8 mouse cellular contexts compared by ENCODE assay signal in genomic region chr9:123112805-123113521, GRCm38 (mm10). TPM values are rescaled to one million over a fixed set of nuclear protein-coding genes. Genes with fewer than 3 reads are reported as not detected.
A peak's percentile ranks its signal among the peaks of the same experiment; 100 is the strongest.
DNase-seq lines count a peak whose midpoint lies in the region; ATAC-seq lines count a peak whose summit lies in the region.

Zdhhc3 (minus strand) TSS chr9:123113205.
Exosc7 (plus strand) TSS chr9:123113215.

- H3K27me3 ChIP-seq in intestine, embryonic 14.5 days (replicated peaks; ENCODE audit: control insufficient read depth, insufficient read depth, low read length): no peaks in the 10 kb centered on the region

- peak; percentile 91 to 97 for DNase-seq in adrenal gland, adult (ENCODE audit: inconsistent age in 2 of 2, low spot score in 1 of 2)
- DNase-seq in embryo, embryonic 10.5 days (ENCODE audit: low spot score): peak; percentile 92
- peak; percentile 85 for DNase-seq in gastrocnemius, postnatal 25 days
- DNase-seq in intestine, embryonic 14.5 days (ENCODE audit: low spot score): peak; percentile 93
- peak; percentile 86 to 89 for DNase-seq in left cerebral cortex, postnatal 14 days (ENCODE audit: low spot score in 2 of 2)
- peak; percentile 93 for DNase-seq in mesoderm, embryonic 11.5 days (ENCODE audit: low read depth, low spot score)
- peak; percentile 83 to 84 for DNase-seq in right cerebral cortex, postnatal 36 days (ENCODE audit: low spot score in 2 of 2)
- DNase-seq in yolk sac, embryonic 10.5 days (ENCODE audit: low spot score): peak; percentile 89

- intact Hi-C loops in left cerebral cortex, postnatal 14 days (cut with DNase I): no loop called here

- peaks cover 15% of the 10 kb centered on the region for H3K4me1 ChIP-seq in intestine, embryonic 14.5 days (replicated peaks; ENCODE audit: control insufficient read depth, insufficient read depth, low read length)

- no peaks in the 10 kb centered on the region for H3K9me3 ChIP-seq in intestine, embryonic 14.5 days (ENCODE audit: control insufficient read depth, low read length)

- H3K4me2 ChIP-seq in intestine, embryonic 14.5 days (ENCODE audit: low read length): peak within 1 kb of the TSS; percentile 95

- WGBS in intestine, embryonic 14.5 days: under 1% methylated on average over 70 of the region's 79 CpGs

- ATAC-seq in intestine, embryonic 14.5 days (replicated peaks; ENCODE audit: low FRiP score, low TSS enrichment, low read depth): peak; percentile 91

- H3K4me3 ChIP-seq in intestine, embryonic 14.5 days (ENCODE audit: low read depth, low read length): peak within 1 kb of the TSS; percentile 97

- peaks cover 17% of the 10 kb centered on the region; the same call in 1 of the 2 replicates for H3K36me3 ChIP-seq in intestine, embryonic 14.5 days (ENCODE audit: control insufficient read depth, insufficient read depth, low read length)

- H3K9ac ChIP-seq in intestine, embryonic 14.5 days (ENCODE audit: low read length): peak within 1 kb of the TSS; percentile 92

- H3K27ac ChIP-seq in intestine, embryonic 14.5 days (ENCODE audit: low read depth): peak within 1 kb of the TSS; percentile 94

RNA-seq across cellular contexts. Expression of gene Zdhhc3, which starts in this region (rescaled TPM):
- total RNA-seq in gastrocnemius, postnatal 25 days (2021): 10 to 100 TPM; 48.5 to 49.5 TPM
- 62.5 and 65.0 TPM in 2 replicates for polyA plus RNA-seq in intestine, embryonic 14.5 days (2014; fragmentation: Nextera tagmentation; extraction: Ambion mirVana)
- 10 to 100 TPM; 70.4 to 73.6 TPM for total RNA-seq in left cerebral cortex, postnatal 14 days (2021)

RNA-seq across cellular contexts. Expression of gene Exosc7, which starts in this region (rescaled TPM):
- 10 to 100 TPM; 17.3 to 19.6 TPM for total RNA-seq in gastrocnemius, postnatal 25 days (2021)
- polyA plus RNA-seq in intestine, embryonic 14.5 days (2014; fragmentation: Nextera tagmentation; extraction: Ambion mirVana): 146 and 161 TPM in 2 replicates
- 10 to 100 TPM; 37.6 to 39.1 TPM for total RNA-seq in left cerebral cortex, postnatal 14 days (2021)

Comparison
In these comparisons a context has a peak if more than half of its experiments do, and no peak if none do; other contexts are left out.
1. Peak in every context shown above with its lines: DNase-seq, ATAC-seq, H3K4me3 ChIP-seq and H3K27ac ChIP-seq.